Mouse (Mus musculus): ENCODE measurements around the gene Eif2s1. TPM values are rescaled to one million over a fixed set of nuclear protein-coding genes. Genes with fewer than 3 reads are reported as not detected.

Eif2s1 gene
- polyA plus RNA-seq, 1 experiment, result 44.0 TPM

DNA sequence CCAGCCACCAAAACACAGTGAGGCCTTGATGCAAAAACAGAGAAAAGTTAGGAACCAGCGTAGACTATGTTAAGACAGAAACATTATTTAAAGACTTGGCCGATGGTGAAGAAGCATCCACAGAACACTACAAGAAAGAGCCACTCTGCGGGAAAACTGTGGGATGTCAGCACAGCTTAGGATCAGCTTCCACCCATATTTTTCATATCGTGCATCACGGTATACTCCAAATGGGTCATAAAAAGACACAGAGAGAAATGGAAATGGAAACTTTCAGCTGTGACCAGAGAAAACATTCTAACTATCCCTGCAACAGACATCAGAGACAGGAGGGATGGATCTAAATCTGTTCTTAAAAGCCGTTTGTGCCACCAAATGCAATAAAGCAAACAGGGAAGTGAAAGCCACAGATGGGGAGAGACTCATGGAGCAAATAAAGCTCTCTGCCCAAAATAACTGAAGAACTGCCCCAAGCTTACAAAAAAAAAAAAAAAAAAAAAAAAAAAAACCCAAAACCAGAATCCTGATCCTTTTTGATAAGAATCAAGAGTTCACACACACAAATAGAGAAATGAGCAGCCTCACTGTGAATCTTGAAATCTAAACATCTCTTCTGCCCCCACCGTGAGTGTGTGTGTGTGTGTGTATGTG, 62.0 kb downstream of the Eif2s1 start:
- no peak overlapping the region for H3K4me3 ChIP-seq (ENCODE audit: insufficient read depth, low read length)

DNA sequence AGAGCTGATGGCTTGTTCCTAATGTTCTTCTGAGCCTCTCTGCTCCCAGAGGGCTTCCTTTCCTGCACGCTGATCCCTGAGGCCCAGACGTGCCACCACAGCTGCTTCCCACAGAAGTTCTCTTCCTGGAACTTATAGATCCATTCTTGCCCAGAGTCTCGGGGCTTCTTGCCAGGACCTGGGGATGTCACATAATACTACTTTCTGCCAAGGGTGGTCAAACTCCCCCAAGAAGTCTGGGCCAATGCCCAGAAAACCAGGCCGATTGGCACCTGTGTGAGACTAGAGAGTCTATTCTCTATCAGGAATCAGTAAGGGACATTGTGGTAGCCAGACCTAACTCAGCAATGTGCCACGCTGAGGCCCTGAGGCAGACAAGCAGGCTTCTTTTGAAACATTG, 65.7 kb downstream of the Eif2s1 start:
- Histone ChIP-seq H3K4me3 (ENCODE audit: insufficient read depth, low read length) (no peak overlapping the region), H3K27ac (ENCODE audit: insufficient read depth, low read depth, low read length) (no peak overlapping the region), H3K4me1 (ENCODE audit: control insufficient read depth, insufficient read depth, low read length) (peaks cover 19% of the 10 kb centered on the region)
- TF ChIP-seq POLR2A (IDR thresholded peaks at IDR 0.05; ENCODE audit: borderline replicate concordance, low read depth, low read length), result no peak
- no peak for TF ChIP-seq CTCF (IDR thresholded peaks at IDR 0.05; ENCODE audit: low read depth, low read length)

More for the DNA sequence above, 62.0 kb downstream of the Eif2s1 start:
- Histone ChIP-seq H3K27ac (ENCODE audit: insufficient read depth, low read depth, low read length) (peak overlapping the region; percentile 89), H3K4me1 (ENCODE audit: control insufficient read depth, insufficient read depth, low read length) (peaks cover 26% of the 10 kb centered on the region)
- no peak for TF ChIP-seq CTCF (IDR thresholded peaks at IDR 0.05; ENCODE audit: low read depth, low read length)
- TF ChIP-seq POLR2A (IDR thresholded peaks at IDR 0.05; ENCODE audit: borderline replicate concordance, low read depth, low read length), result no peak

GRCm38 (mm10) chr12:78929900-78930299, 68.3 kb downstream of the Eif2s1 start:
- no peak for TF ChIP-seq CTCF (IDR thresholded peaks at IDR 0.05; ENCODE audit: low read depth, low read length)
- no peak for TF ChIP-seq POLR2A (IDR thresholded peaks at IDR 0.05; ENCODE audit: borderline replicate concordance, low read depth, low read length)
- no peak overlapping the region for H3K27ac ChIP-seq (ENCODE audit: insufficient read depth, low read depth, low read length)
- H3K4me3 ChIP-seq (ENCODE audit: insufficient read depth, low read length), result no peak overlapping the region
- H3K4me1 ChIP-seq (ENCODE audit: control insufficient read depth, insufficient read depth, low read length), result peaks cover 1% of the 10 kb centered on the region; the same call in 1 of the 2 replicates

- Histone ChIP-seq H3K4me1 (ENCODE audit: control insufficient read depth, insufficient read depth, low read length) (no peaks in the 10 kb centered on the region), H3K4me3 (ENCODE audit: insufficient read depth, low read length) (no peak overlapping the region), H3K27ac (ENCODE audit: insufficient read depth, low read depth, low read length) (no peak overlapping the region)
- no peak for TF ChIP-seq CTCF (IDR thresholded peaks at IDR 0.05; ENCODE audit: low read depth, low read length)
- no peak for TF ChIP-seq POLR2A (IDR thresholded peaks at IDR 0.05; ENCODE audit: borderline replicate concordance, low read depth, low read length)
Measured at GRCm38 (mm10) chr12:78936494-78936893, 74.9 kb downstream of the Eif2s1 start.

Other genes with a start within 250 kb of the Eif2s1 start
- gene Fam71d, start 170.3 kb upstream of the Eif2s1 start, polyA plus RNA-seq (2012; ENCODE audit: insufficient read depth, insufficient read length, missing spikeins), result not detected in 2 replicates
- gene Mpp5, start 112.9 kb upstream of the Eif2s1 start, polyA plus RNA-seq (2012; ENCODE audit: insufficient read depth, insufficient read length, missing spikeins), result 15.5 and 18.2 TPM in 2 replicates
- gene Atp6v1d, start 181 bp upstream of the Eif2s1 start, polyA plus RNA-seq (2012; ENCODE audit: insufficient read depth, insufficient read length, missing spikeins), result 138 and 153 TPM in 2 replicates
- not detected in 2 replicates for gene Plek2, start 45.1 kb downstream of the Eif2s1 start, polyA plus RNA-seq (2012; ENCODE audit: insufficient read depth, insufficient read length, missing spikeins)
- 47.9 and 60.9 TPM in 2 replicates for gene Tmem229b, start 145.8 kb downstream of the Eif2s1 start, polyA plus RNA-seq (2012; ENCODE audit: insufficient read depth, insufficient read length, missing spikeins)
- gene Plekhh1, start 167.3 kb downstream of the Eif2s1 start, polyA plus RNA-seq (2012; ENCODE audit: insufficient read depth, insufficient read length, missing spikeins), result 0.17 and 0.25 TPM in 2 replicates
- 13.3 and 15.9 TPM in 2 replicates for gene Pigh, start 227.8 kb downstream of the Eif2s1 start, polyA plus RNA-seq (2012; ENCODE audit: insufficient read depth, insufficient read length, missing spikeins)

Measured in bone marrow macrophage, adult 2 months (primary cell).